Mouse (Mus musculus) layer of hippocampus, postnatal 36 days (tissue): ENCODE measurements at regions not wholly inside any gene's neighbourhood (a gene's known extent, or its start where the extent isn't known, plus 50 kb on each side); places are given as distances from the start of the nearest gene placed in this dataset.

Experiments
- DNase-seq, 2 experiments: peaks; one replicate each; pipeline ENCODE4 v3.0.0; 2022

DNA sequence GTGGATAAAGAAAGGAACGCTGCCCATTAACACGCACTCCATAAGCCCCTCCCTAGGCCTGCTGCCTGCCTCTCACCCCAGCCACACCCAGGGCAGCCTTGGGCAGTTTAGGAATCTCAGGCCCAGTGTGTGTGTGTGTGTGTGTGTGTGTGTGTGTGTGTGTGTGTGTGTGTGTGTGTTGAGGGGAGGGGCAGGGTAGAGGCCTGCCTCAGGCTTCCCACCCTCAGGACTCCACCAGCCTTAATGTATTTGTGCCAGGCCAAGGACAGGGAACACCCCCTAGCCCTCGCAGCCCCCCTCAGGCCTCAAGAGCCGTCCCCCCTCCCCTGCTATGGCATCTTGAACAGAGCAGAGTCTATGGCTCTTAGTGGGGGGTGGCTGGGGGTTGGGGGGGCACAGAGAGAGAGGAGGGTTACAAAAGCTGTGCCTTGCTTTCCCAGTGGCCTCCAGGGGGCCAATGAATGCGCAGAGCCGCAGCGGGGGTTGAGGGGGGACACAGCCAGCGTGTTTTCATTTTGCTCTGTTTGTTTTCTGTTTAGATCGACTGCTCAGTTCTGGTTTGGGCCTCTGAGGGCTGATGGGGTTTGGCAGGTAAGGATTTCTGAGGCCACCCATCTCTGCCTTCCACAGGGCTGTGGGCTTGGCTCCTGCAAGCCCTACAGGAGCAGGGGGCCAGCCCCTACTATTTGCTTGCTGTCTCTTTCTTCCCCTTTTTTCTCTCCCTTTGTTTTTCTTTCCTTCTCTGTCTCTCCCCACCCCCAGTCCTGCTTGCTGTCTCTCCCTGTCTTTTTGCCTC is 131.8 kb downstream of the Pja1 start:
- DNase-seq = no peak

DNA sequence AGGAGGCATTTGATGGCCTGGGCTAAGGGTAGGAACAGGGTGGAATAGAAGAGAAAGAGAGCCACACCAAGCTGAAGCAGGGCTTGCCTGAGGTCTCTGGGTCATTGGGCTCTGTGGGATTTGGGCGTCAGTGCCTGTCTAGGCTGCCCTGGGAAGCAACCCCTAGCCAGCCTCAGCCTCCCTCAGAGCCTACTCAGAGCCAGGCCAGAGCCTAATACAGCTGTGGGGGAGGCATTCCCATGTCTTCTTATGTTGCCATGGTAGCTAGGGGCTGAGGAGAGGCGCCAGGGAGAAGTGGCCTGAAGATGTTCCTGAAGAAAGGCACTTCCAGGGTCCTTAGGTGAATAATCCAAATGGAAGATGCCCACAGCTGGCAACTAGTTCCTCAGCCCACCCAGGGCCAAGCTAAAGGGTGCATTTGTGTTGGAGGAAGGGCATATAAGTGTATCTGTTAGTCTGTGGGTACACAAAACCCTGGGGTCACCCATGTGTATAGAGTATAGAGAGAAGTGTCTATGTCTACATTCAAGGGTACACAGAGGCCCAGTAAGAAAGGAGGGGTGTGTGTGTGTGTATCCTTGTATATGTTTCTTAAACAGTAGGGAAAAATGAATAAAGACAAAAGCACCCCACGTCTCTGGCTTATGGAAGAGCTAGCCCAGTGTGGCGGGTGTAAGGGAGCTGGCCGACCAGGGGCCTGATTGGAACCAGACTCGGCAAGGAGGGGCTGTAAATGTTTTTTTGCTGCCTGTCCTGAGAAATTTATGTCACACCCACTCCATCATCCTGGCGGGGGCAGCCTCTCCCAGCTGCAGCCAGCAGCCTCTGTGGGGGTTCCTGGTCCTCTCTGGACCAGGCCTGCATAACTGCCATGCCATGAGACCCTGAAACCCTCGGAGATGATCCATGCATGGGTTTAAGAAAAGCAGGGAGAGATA is 134.2 kb downstream of the Pja1 start:
- DNase-seq = no peak

GRCm38 (mm10) chrX:99335886-99336589 is 135.0 kb downstream of the Pja1 start:
- DNase-seq = no peak

- no peak for DNase-seq
Measured at GRCm38 (mm10) chrX:99332457-99332770, 138.7 kb downstream of the Pja1 start.

DNA sequence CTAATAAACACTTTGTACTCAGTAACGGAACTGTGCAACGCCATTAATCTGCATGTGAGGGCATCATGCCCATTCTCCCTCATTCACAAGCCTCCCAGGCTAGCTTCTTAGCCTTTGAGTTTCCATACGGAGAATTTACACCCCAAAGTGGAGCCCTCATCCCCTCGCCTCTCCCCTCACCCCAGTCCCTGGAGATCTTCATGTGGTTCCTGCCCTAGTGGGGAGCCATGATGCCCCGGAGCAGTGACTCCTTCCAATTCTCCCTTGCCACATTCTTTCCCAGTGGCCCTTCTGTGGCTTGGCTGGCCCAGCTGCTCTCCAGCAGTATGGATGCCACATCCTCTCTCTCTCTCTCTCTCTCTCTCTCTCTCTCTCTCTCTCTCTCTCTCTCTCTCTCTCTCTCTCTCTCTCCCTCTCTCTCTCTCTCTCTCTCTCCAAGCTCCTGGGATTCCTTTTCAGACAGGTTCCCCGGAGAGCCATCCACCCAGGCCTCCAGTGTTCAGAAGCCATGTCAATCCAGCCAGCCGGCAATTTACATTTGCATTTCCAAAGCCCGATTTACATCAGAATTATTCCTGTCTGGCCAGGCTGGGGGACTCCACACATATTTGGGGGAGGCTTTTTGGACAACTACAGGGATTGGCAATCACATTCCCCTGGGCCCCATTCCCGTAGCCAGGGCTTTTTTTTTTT is 139.2 kb downstream of the Pja1 start:
- no peak for DNase-seq

GRCm38 (mm10) chrX:99330386-99330785 is 140.7 kb downstream of the Pja1 start:
- DNase-seq = no peak

DNA sequence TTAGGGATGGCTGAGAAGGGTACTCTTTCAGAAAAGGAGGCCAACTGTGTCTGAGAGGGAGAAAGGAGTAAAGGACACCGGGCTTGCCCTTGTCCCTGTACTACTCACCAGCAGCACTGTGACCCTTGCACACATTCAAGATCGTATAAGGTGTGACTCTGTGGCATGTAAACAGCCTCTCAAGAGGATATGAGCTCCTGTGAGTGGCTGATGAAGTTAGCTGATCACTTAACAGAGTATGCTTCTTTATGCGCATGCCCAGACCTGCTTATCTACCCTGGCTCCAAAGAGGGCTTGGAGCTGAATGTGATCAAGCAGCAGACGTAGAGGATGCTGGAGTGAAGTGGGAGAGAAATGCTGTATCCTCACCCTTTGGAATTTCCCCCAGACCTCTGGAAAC is 142.5 kb downstream of the Pja1 start:
- no peak for DNase-seq

DNA sequence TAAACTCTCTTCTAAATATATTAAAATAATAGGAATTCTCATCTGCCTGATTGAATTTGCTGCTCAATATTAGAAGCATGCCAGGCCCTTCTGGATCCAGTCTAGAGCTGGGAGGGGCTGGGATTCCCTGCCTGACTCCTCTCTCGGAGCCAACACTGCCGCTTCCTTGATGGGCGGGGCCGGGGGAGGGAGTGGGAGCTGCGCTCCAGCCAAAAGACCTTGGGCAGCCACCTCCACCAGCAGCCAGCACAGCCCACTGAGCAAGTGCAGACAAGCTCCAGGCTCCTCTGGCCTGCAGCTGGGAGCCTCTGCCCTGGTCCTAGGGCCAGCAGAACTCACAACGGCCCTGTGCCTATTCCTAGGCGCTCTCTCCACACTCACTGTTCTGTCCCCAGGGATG is 144.9 kb downstream of the Pja1 start:
- DNase-seq = no peak

GRCm38 (mm10) chrX:99325460-99325859 is 145.6 kb downstream of the Pja1 start:
- peak in 1 of 2 experiments; percentile 10 for DNase-seq

DNA sequence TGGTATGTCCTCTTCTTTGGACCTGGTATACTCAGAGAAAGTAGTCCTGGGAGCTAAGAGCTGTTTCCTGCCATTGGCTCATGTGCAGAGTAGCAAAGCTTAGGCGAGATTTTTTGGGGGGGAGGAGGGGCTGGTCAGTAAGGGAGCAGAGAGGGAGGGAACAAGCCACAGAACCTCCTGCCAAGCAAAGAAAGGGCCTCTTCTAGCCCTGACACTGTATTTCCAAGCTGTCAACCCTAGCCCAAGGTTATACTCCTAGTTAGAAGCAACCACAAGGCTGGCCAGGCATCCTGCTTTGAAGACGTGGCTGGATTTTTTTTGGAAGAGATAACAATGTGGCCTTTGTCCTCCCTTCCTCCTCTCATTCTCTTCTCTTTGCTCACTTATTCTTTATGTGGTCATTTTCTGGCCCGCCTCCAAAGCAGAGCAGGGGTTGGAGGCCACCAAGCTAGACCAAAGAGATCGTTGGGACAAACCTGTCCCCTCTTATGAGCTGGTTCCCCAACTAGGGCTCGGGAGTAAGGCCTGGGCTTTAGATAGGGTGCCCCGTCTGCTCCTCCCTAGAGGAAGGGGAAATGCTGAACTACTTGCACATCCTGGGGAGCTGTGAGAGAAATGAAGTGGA is 146.4 kb downstream of the Pja1 start:
- DNase-seq = no peak

GRCm38 (mm10) chrX:99319791-99320190 is 151.3 kb downstream of the Pja1 start:
- no peak for DNase-seq

GRCm38 (mm10) chrX:99319163-99319562 is 151.9 kb downstream of the Pja1 start:
- no peak for DNase-seq

DNA sequence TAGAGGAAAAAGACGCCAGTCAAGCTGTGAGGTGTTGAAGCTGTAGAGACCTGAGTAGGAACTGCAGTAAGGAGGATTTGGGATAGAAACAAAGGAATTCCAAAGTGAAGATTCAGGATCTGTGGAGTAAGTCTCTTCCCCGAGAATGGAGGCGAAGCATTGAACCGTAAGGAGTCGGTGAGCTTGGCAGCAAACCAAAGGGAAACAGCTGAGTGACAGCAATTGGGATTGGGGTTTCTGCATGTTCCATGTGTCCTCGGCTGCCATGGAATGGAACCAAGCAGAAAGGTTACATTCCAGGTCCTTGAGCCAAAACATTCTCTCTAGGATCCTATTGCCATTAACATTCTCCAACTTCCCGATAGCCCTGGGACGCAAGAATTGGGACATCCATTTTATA is 152.9 kb downstream of the Pja1 start:
- no peak for DNase-seq

DNA sequence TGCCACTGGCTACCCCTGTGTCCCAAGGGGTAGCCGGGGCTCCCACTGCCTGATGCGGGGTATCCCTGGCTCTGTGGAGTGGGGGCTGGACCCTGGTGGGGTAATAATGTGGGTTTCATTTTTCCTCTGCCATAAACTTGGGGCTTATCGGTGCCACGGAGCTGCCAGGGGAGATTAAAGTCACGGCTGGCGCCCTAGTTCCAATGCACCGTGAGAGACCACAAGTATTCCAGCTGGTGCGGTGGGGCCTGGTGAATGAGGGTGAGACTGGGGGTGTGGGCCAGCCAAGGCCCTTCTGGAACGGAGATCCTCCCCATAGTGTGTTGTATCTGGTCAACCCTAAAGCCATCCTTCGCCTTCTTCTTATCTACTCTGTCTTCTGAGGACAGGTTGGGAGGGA is 153.3 kb downstream of the Pja1 start:
- DNase-seq = no peak

GRCm38 (mm10) chrX:99316410-99317056 is 154.5 kb downstream of the Pja1 start:
- no peak for DNase-seq

- DNase-seq = no peak
Measured at GRCm38 (mm10) chrX:99299110-99299509, 163.2 kb downstream of the Efnb1 start.

DNA sequence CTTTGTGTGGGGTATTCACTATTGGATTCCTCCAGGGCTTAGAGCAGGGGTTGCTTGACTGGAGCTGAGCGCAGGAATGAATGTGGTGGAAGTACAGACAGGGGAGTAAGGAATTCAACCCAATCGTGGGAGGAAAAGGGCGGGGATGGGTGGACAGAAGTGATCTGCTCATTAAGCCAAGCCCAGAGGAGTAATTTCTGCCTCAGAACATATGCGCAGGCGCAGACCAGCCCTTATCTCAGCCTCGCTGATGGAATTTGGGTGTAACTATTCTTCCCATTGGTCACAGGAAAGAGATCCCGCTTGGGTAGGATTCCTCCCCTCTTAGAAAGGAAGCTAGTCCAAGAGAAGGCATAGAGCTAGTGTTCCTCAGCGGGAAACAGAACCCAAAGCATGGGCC is 158.8 kb downstream of the Efnb1 start:
- DNase-seq = no peak

GRCm38 (mm10) chrX:99293967-99294366 is 158.0 kb downstream of the Efnb1 start:
- no peak for DNase-seq

GRCm38 (mm10) chrX:99292758-99293157 is 156.8 kb downstream of the Efnb1 start:
- DNase-seq = no peak

DNA sequence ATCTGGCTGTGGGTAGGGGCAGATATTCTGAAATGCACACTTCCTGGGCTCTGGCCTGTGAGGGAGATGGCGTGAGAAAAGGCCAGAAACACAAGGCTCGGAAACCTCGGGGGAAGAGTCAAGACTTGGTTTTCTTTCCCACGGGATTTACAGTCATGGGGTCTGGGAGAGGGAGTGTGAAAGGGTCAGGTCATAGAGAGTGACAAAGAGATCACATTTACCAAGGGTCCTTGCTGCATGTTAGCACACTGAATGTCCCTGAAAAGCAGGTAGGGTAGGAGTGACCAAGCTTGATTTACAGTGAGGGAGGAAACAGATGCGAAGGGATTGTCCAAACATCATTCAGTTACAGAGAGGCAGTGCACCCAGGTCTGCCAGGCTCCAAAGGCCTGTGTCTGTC is 156.0 kb downstream of the Efnb1 start:
- no peak for DNase-seq

- no peak for DNase-seq
Measured at GRCm38 (mm10) chrX:99291423-99291963, 155.6 kb downstream of the Efnb1 start.
